Mouse (Mus musculus) kidney, adult 11 months (tissue): ENCODE measurements around the gene N4bp1.

Experiments used
- DNase-seq: peaks from one replicate; pipeline ENCODE4 v3.0.0; 2022

The N4bp1 gene

GRCm38 (mm10) chr8:86884489-86885463 lies at the start of gene N4bp1:
N4bp1 (minus strand) TSS chr8:86885258.
- peak; percentile 91 for DNase-seq

GRCm38 (mm10) chr8:86934841-86935240 lies 49.8 kb upstream of the N4bp1 start:
- DNase-seq = no peak

- no peak for DNase-seq
Measured at GRCm38 (mm10) chr8:86934393-86934792, 49.3 kb upstream of the N4bp1 start.

- DNase-seq = peak; percentile 10
Measured at GRCm38 (mm10) chr8:86933898-86934297, 48.8 kb upstream of the N4bp1 start.

GRCm38 (mm10) chr8:86926237-86926636 lies 41.2 kb upstream of the N4bp1 start:
- DNase-seq = no peak

GRCm38 (mm10) chr8:86923219-86923835 lies 38.3 kb upstream of the N4bp1 start:
- no peak for DNase-seq

- DNase-seq = no peak
Measured at GRCm38 (mm10) chr8:86922673-86923072, 37.6 kb upstream of the N4bp1 start.

GRCm38 (mm10) chr8:86922141-86922540 lies 37.1 kb upstream of the N4bp1 start:
- DNase-seq = no peak

GRCm38 (mm10) chr8:86920996-86921395 lies 35.9 kb upstream of the N4bp1 start:
- no peak for DNase-seq

GRCm38 (mm10) chr8:86920455-86920854 lies 35.4 kb upstream of the N4bp1 start:
- no peak for DNase-seq

- no peak for DNase-seq
Measured at GRCm38 (mm10) chr8:86920024-86920423, 35.0 kb upstream of the N4bp1 start.

GRCm38 (mm10) chr8:86919262-86919661 lies 34.2 kb upstream of the N4bp1 start:
- no peak for DNase-seq

- DNase-seq = no peak
Measured at GRCm38 (mm10) chr8:86918093-86918492, 33.0 kb upstream of the N4bp1 start.

- DNase-seq = no peak
Measured at GRCm38 (mm10) chr8:86917689-86918088, 32.6 kb upstream of the N4bp1 start.

- no peak for DNase-seq
Measured at GRCm38 (mm10) chr8:86916369-86916768, 31.3 kb upstream of the N4bp1 start.

- no peak for DNase-seq
Measured at GRCm38 (mm10) chr8:86911136-86911535, 26.1 kb upstream of the N4bp1 start.

GRCm38 (mm10) chr8:86910250-86910649 lies 25.2 kb upstream of the N4bp1 start:
- no peak for DNase-seq

GRCm38 (mm10) chr8:86908536-86908935 lies 23.5 kb upstream of the N4bp1 start:
- DNase-seq = peak; percentile 54

GRCm38 (mm10) chr8:86904911-86905310 lies 19.9 kb upstream of the N4bp1 start:
- no peak for DNase-seq

- DNase-seq = peak; percentile 70
Measured at GRCm38 (mm10) chr8:86903104-86903503, 18.0 kb upstream of the N4bp1 start.

GRCm38 (mm10) chr8:86902656-86903055 lies 17.6 kb upstream of the N4bp1 start:
- DNase-seq = no peak

- peak; percentile 81 for DNase-seq
Measured at GRCm38 (mm10) chr8:86901972-86902371, 16.9 kb upstream of the N4bp1 start.

GRCm38 (mm10) chr8:86897726-86898419 lies 12.8 kb upstream of the N4bp1 start:
- no peak for DNase-seq
